Mouse (Mus musculus): ENCODE measurements around the gene Pax2. TPM values are rescaled to one million over a fixed set of nuclear protein-coding genes. Genes with fewer than 3 reads are reported as not detected.
A peak's percentile ranks its signal among the peaks of the same experiment; 100 is the strongest.

Gene Pax2
- polyA plus RNA-seq (2014; fragmentation: Nextera tagmentation; extraction: Ambion mirVana), result 0.07 TPM in 1 of 2 replicates, not detected in the other

DNA sequence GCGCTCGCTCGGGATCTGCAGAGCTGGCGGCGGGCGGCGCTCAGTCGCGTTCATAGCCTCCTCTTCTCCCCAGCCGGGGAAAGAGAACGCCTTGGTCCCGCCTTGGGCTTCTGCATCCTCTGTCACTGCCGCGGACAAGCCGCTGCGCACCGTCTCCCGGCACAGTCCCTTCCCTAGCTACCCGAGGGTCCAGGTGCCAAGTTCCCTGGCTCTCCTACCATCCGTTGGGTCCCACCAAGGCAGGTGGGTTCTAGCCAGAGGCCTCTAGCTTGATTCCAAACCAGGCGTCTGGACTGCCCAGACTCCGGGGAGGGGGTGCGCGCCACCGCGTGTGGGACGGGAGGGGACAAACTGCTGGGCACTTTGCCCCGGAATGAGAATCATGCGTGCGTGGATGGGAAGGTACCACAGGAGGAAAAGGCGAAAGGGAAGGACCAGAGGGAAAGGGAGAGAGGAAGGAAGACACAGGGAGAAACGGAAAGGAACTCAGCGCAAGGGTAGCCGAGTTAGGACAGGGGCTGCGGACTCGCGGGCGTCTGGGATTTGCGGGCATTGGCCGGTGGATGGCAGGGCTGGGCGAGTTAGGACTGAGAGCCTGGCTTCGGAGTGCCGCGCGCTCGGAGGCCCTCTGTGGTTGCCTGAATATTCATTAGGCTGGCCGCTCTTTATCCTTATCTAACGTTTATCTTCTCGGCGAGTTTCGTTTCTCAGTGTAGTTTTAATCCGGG is at the start of gene Pax2:
Gene Pax2 (plus strand): TSS at position 353 of the 728 bp plus-strand sequence.
- no peak for TF ChIP-seq CTCF (IDR thresholded peaks at IDR 0.05; ENCODE audit: low read depth)
- peaks cover 99% of the 10 kb centered on the region for H3K27me3 ChIP-seq (ENCODE audit: insufficient read depth, low read length)
- H3K4me2 ChIP-seq, result peak within 1 kb of the TSS; percentile 62
- H3K4me1 ChIP-seq (ENCODE audit: insufficient read depth), result 0 out of 2 replicates have a peak, but pooled peaks cover 5% of the 10 kb centered on the region
- WGBS, result under 1% methylated on average over 52 of the region's 52 CpGs
- H3K36me3 ChIP-seq (ENCODE audit: insufficient read depth), result no peaks in the 10 kb centered on the region
- ATAC-seq (ENCODE audit: insufficient read depth) (no peak), DNase-seq (peak; percentile 70)
- H3K9ac ChIP-seq, result peak within 1 kb of the TSS; percentile 9; the same call in 1 of the 2 replicates
- H3K27ac ChIP-seq (ENCODE audit: low read depth), result no peak within 1 kb of the TSS
- H3K4me3 ChIP-seq (ENCODE audit: low read depth, low read length), result peak within 1 kb of the TSS; percentile 35
- no peaks in the 10 kb centered on the region for H3K9me3 ChIP-seq (ENCODE audit: low read depth, low read length)

DNA sequence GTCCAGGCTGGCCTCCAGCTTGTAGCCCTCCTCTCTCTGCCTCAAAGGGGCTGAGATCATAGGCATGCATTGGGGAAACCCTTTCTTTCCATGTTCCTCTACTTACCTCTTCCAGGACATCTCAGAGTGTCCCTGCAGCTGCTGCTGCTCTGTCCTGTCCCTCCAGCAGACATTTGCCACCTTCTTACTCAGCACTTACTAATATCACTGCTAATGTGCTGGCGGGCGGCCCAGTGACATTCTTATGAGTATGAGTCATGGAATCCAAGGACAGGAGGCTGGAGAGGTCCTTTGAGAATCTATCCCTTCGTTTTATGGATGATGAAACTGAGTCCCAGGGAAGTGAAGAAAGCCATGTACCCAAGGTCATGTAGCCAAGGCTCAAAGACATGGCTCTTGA is 47.0 kb upstream of the Pax2 start:
- no peak overlapping the region for H3K4me3 ChIP-seq (ENCODE audit: low read depth, low read length)
- H3K4me2 ChIP-seq, result no peak overlapping the region
- H3K4me1 ChIP-seq (ENCODE audit: insufficient read depth), result no peaks in the 10 kb centered on the region
- TF ChIP-seq CTCF (IDR thresholded peaks at IDR 0.05; ENCODE audit: low read depth), result no peak
- ATAC-seq (ENCODE audit: insufficient read depth), result peak; percentile 41; the same call in 1 of the 2 replicates
- no peaks in the 10 kb centered on the region for H3K36me3 ChIP-seq (ENCODE audit: insufficient read depth)
- no peak overlapping the region for H3K27ac ChIP-seq (ENCODE audit: low read depth)
- no peaks in the 10 kb centered on the region for H3K9me3 ChIP-seq (ENCODE audit: low read depth, low read length)
- WGBS, result 23% methylated on average over 3 of the region's 3 CpGs
- H3K27me3 ChIP-seq (ENCODE audit: insufficient read depth, low read length), result no peaks in the 10 kb centered on the region
- H3K9ac ChIP-seq, result no peak overlapping the region
- DNase-seq, result peak; percentile 78

DNA sequence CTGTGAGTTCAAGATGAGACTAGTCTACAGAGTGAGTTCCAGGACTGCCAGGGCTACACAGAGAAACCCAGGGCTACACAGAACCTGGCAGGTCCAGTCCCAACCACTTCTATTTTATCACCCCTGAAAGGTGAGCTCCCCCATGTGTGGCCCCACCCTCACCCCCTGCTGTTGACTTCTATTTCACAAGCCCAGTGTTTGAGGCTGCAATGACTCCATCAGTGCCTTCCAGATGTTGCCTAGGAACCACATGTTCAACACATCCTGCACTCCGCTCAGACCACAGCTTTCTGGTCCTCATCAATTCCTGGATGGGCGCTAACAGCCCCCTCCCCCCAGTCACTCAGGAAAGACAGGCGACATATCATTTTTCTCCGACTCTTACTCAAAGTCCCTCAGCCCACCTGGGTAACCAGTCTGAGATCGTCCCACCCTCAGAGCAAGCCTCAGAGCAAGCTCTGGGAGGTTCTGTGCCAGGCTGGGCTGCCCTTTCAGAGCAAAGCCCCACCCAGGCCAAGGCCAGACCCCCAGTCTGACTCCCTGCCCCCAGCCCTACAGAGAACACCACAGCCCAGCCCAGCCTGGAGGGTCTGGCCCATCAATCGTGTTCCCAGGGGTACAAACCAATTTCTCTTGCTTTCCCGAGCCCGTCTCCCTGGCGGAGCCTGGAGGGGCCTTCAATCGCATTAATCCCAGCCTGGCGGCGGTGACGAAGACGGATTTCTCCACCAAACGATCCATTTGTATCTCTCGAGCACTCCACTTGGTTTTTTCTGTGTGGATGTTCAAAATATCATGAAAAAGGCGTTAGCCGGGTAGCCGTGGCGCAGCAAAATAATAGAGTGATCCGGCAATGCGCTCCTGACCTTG is 38.9 kb upstream of the Pax2 start:
- WGBS, result 46% methylated on average over 22 of the region's 22 CpGs
- H3K27me3 ChIP-seq (ENCODE audit: insufficient read depth, low read length), result peaks cover 33% of the 10 kb centered on the region

DNA sequence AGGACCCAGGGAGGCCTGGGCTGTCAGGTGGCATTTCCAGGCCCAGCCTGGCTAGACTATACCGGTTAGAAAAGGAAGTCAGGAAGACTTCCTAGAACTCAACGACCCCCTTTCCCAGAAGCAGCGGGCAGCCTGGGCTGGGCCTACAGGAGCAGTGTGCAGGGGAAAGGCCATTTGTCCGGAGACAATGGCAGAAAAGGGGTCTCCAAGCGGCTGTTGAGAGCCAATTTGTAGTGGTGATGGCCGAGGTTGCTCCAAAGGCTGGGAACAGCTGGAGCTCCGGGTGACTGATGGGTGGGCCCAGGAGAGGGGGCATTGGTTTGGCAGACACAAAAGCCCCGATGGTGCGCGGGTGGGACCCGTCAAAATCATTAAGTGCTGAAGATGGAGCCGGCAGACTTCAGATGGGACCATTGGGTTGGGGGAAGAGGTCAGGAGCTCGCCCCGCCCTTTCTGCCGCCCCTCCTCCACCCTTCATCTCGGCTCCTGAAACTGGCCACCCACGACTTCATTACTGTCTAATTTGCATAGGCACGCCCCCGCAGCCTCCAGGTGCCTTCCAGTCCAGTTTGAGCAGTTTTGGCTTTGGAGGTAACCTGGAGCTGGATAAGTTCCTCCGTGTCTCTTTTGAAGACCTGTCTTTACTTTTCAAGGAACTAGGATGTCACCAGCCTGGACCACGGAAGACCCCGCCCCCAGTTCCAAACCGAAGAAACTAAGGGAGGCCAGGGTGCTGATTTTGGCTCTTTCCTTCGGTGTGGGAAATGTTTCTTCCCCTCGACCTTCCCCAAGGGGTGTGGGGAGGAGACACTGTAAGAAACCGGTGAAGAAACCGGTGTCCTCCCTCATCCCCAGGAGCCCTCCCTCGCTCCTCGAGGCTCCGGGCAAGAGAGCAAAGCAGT is 36.3 kb upstream of the Pax2 start:
- WGBS, result 3% methylated on average over 30 of the region's 30 CpGs
- ATAC-seq (ENCODE audit: insufficient read depth) (peak; percentile 39; the same call in 1 of the 2 replicates), DNase-seq (peak; percentile 44)
- peak overlapping the region; percentile 34; the same call in 1 of the 2 replicates for H3K9ac ChIP-seq
- H3K4me2 ChIP-seq, result peak overlapping the region; percentile 86
- no peaks in the 10 kb centered on the region for H3K9me3 ChIP-seq (ENCODE audit: low read depth, low read length)
- H3K36me3 ChIP-seq (ENCODE audit: insufficient read depth), result no peaks in the 10 kb centered on the region
- no peak for TF ChIP-seq CTCF (IDR thresholded peaks at IDR 0.05; ENCODE audit: low read depth)
- H3K4me3 ChIP-seq (ENCODE audit: low read depth, low read length), result peak overlapping the region; percentile 38
- H3K27ac ChIP-seq (ENCODE audit: low read depth), result no peak overlapping the region
- peaks cover 53% of the 10 kb centered on the region for H3K27me3 ChIP-seq (ENCODE audit: insufficient read depth, low read length)
- H3K4me1 ChIP-seq (ENCODE audit: insufficient read depth), result no peaks in the 10 kb centered on the region

More for the DNA sequence above, 38.9 kb upstream of the Pax2 start:
- DNase-seq (no peak), ATAC-seq (ENCODE audit: insufficient read depth) (no peak)
- Histone ChIP-seq H3K4me2 (no peak overlapping the region), H3K9ac (no peak overlapping the region), H3K9me3 (ENCODE audit: low read depth, low read length) (no peaks in the 10 kb centered on the region), H3K36me3 (ENCODE audit: insufficient read depth) (no peaks in the 10 kb centered on the region), H3K4me1 (ENCODE audit: insufficient read depth) (no peaks in the 10 kb centered on the region), H3K27ac (ENCODE audit: low read depth) (no peak overlapping the region), H3K4me3 (ENCODE audit: low read depth, low read length) (no peak overlapping the region)
- TF ChIP-seq CTCF (IDR thresholded peaks at IDR 0.05; ENCODE audit: low read depth), result no peak

GRCm38 (mm10) chr19:44720194-44720521 is 35.7 kb upstream of the Pax2 start:
- Histone ChIP-seq H3K9ac (peak overlapping the region; percentile 34; the same call in 1 of the 2 replicates), H3K9me3 (ENCODE audit: low read depth, low read length) (no peaks in the 10 kb centered on the region), H3K4me2 (peak overlapping the region; percentile 86), H3K4me1 (ENCODE audit: insufficient read depth) (no peaks in the 10 kb centered on the region), H3K36me3 (ENCODE audit: insufficient read depth) (no peaks in the 10 kb centered on the region), H3K27ac (ENCODE audit: low read depth) (no peak overlapping the region), H3K27me3 (ENCODE audit: insufficient read depth, low read length) (peaks cover 59% of the 10 kb centered on the region), H3K4me3 (ENCODE audit: low read depth, low read length) (peak overlapping the region; percentile 38)
- ATAC-seq (ENCODE audit: insufficient read depth) (peak; percentile 55; the same call in 1 of the 2 replicates), DNase-seq (peak; percentile 68)
- no peak for TF ChIP-seq CTCF (IDR thresholded peaks at IDR 0.05; ENCODE audit: low read depth)
- under 1% methylated on average over 29 of the region's 29 CpGs for WGBS
